Mouse (Mus musculus) embryonic facial prominence, embryonic 10.5 days (tissue): ENCODE results near the gene Copz1. TPM values are rescaled to one million over a fixed set of nuclear protein-coding genes. Genes with fewer than 3 reads are reported as not detected.
"Not testable (repeated sequence)": the region's sequence is repeated elsewhere in the genome, so short reads cannot be mapped to it uniquely, and the experiment has no call there.

Experiments used
- DNase-seq: peaks from one replicate; pipeline ENCODE4 v3.0.0-alpha.2; 2017; ENCODE audit warnings: low spot score
- H3K27ac ChIP-seq: fragments of 300-500 bp; sonication (generic); replicated peaks from 2 replicates; pipeline ENCODE4 v1.5.1; 2016; ENCODE audit warnings: mild to moderate bottlenecking
- H3K27me3 ChIP-seq: fragments of 300-500 bp; sonication (generic); replicated peaks from 2 replicates; pipeline ENCODE4 v1.6.1; 2016; ENCODE audit warnings: low read depth, mild to moderate bottlenecking; ENCODE audit not compliant: poor library complexity, severe bottlenecking
- H3K36me3 ChIP-seq: fragments of 300-500 bp; sonication (generic); replicated peaks from 2 replicates; pipeline ENCODE4 v1.6.1; 2016; ENCODE audit warnings: mild to moderate bottlenecking, moderate library complexity
- H3K4me1 ChIP-seq: fragments of 300-500 bp; sonication (generic); 2 replicates; pipeline ENCODE4 v1.6.1; 2016
- H3K4me3 ChIP-seq: fragments of 300-500 bp; sonication (generic); 2 replicates; pipeline ENCODE4 v1.5.1; 2016; ENCODE audit warnings: mild to moderate bottlenecking, moderate library complexity
- H3K9me3 ChIP-seq: fragments of 300-500 bp; sonication (generic); 2 replicates; pipeline ENCODE4 v1.6.1; 2016; ENCODE audit warnings: mild to moderate bottlenecking
- WGBS: fragments of 180-500 bp; shearing (Covaris S2); methylation state at CpG from one replicate; pipeline ENCODE4 v1.1.7; 2016; 5-methylcytosine and 5-hydroxymethylcytosine counted together
- polyA plus RNA-seq: library from polyadenylated mRNA; unstranded; fragments of >200 nt; fragmentation: Nextera tagmentation; extraction: Ambion mirVana; gene quantifications from 2 replicates; pipeline ENCODE4 v1.2.1, GENCODE M21; 2016

The Copz1 gene
- polyA plus RNA-seq, 1 experiment from 2014 or later, result 281 TPM

- no peaks in the 10 kb centered on the region for H3K27me3 ChIP-seq
- peak overlapping the region; percentile 81 for H3K4me3 ChIP-seq
- H3K27ac ChIP-seq, result no peak overlapping the region
- H3K4me1 ChIP-seq, result peaks cover 32% of the 10 kb centered on the region
- peaks cover 68% of the 10 kb centered on the region for H3K36me3 ChIP-seq
- no peaks in the 10 kb centered on the region for H3K9me3 ChIP-seq
- 74% methylated on average over 8 of the region's 8 CpGs for WGBS
- DNase-seq, result no peak
Measured at GRCm38 (mm10) chr15:103242885-103243284, 29.6 kb upstream of the Copz1 start.

DNA sequence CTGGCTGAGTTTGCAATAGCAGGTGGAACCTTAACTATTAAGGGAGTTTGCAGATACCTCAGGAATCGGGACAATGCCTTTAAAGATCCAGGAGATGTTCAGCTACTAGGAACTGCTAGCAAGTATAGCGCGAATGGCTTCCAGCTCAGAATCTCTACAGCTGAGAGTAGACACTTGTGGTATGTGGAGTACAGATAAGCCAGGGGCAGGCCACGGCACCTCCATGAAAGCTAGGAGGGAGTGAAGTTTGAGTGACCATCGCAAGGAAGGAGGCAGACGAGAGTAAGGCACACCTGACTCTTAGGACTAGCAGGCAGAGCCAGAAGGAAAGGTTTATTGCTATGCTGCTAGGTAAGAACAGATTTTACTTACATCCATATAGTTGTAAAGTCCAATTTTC, 26.9 kb upstream of the Copz1 start:
- H3K27me3 ChIP-seq, result no peaks in the 10 kb centered on the region
- peaks cover 87% of the 10 kb centered on the region for H3K36me3 ChIP-seq
- peaks cover 31% of the 10 kb centered on the region for H3K4me1 ChIP-seq
- no peak overlapping the region for H3K27ac ChIP-seq
- H3K9me3 ChIP-seq, result no peaks in the 10 kb centered on the region
- H3K4me3 ChIP-seq, result 0 out of 2 replicates have a peak overlapping the region, but pooled peaks have one; percentile 28
- 82% methylated on average over 6 of the region's 6 CpGs for WGBS
- no peak for DNase-seq

GRCm38 (mm10) chr15:103247078-103247781, 25.3 kb upstream of the Copz1 start:
- no peaks in the 10 kb centered on the region for H3K9me3 ChIP-seq
- 90% methylated on average over 9 of the region's 9 CpGs for WGBS
- DNase-seq, result no peak
- H3K36me3 ChIP-seq, result peaks cover 74% of the 10 kb centered on the region
- no peaks in the 10 kb centered on the region for H3K27me3 ChIP-seq
- no peak overlapping the region for H3K4me3 ChIP-seq
- no peak overlapping the region for H3K27ac ChIP-seq
- H3K4me1 ChIP-seq, result peaks cover 27% of the 10 kb centered on the region

DNA sequence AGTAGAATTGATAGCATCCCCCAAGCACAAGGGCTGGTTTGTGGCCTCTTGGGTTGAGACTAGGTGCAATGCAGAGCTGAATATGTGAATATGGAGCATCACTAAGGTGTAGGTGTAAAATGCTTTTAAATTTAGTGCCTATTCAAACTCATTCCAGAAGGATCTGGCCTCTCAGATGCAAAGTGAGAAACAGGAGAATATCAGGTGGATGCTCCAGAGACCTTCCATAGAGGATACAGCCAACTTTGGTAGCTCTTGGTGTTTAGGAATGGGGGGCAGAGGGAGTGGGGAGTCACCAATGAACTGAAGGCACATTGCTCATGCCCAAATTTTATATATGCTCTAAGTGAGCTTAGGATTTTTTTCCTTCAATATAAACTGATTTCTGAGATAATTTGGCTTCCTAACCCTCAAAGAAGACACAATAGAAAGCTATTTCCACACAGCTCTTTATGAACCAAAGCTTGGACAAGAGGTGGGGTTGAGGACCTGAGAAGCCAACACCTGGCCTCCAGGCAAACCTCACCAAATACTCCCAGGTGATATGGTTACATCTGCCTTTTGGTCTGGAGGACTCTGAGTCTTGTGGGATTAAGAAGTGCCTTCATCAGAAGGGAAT, 24.6 kb upstream of the Copz1 start:
- no peak for DNase-seq
- H3K36me3 ChIP-seq, result peaks cover 68% of the 10 kb centered on the region

DNA sequence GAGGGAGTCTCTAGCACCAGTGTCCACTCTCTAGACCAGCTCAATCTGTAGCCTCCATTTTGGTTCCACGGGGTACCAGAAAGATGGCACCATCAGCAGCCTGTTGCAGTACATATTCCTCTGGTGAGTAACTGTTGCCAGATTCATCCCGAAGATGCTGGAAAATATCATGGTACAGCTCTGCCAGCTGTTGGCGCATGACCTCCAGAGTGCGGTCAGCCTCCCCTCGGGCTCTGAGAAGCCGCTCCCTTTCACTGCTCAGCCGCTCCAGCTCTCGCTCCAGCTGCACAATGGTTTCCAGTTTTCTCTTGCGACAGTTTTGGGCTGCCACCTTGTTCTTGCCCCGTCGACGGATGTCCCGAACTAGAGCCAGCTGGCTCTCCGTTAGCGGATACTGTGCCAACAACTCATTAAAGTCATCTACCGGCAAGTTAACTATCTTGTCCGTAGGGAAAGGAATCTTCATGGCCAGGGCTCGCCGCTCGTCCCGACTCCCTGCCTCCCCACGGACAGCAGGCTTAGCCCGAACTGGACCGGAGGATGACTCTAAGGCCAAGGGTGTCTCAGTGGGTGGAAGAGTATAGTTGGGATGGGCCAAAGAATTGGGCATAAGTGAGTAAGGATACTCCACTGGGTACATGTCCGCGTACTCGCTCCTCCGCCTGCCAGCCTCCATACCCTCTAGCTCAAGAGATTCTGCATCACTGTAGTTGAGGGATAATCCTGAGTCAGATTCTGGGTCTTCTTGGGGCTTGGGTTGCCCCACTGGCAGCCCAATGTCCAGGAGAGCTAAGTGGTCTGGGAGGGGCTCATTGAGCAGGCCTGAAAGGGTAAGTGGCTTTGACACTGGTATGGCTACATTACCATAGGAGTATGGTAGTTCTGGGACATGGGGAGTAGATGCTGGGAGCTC, 23.9 kb upstream of the Copz1 start:
- WGBS, result 86% methylated on average over 28 of the region's 28 CpGs
- H3K4me3 ChIP-seq, result no peak overlapping the region
- peak; percentile 44 for DNase-seq

More for the DNA sequence above, 24.6 kb upstream of the Copz1 start:
- Histone ChIP-seq H3K9me3 (no peaks in the 10 kb centered on the region), H3K4me3 (no peak overlapping the region), H3K27me3 (no peaks in the 10 kb centered on the region), H3K27ac (no peak overlapping the region), H3K4me1 (peaks cover 21% of the 10 kb centered on the region)

GRCm38 (mm10) chr15:103249511-103249910, 23.0 kb upstream of the Copz1 start:
- DNase-seq, H3K27me3 ChIP-seq, H3K4me3 ChIP-seq, H3K9me3 ChIP-seq, H3K27ac ChIP-seq: not testable (repeated sequence)
- Histone ChIP-seq H3K4me1 (peaks cover 10% of the 10 kb centered on the region), H3K36me3 (peaks cover 55% of the 10 kb centered on the region)
- 91% methylated on average over 6 of the region's 6 CpGs for WGBS

More for the DNA sequence above, 23.9 kb upstream of the Copz1 start:
- H3K36me3 ChIP-seq, result peaks cover 60% of the 10 kb centered on the region
- H3K27me3 ChIP-seq, result peaks cover 1% of the 10 kb centered on the region; the same call in 1 of the 2 replicates
- no peak overlapping the region for H3K27ac ChIP-seq
- H3K4me1 ChIP-seq, result peaks cover 13% of the 10 kb centered on the region
- no peaks in the 10 kb centered on the region for H3K9me3 ChIP-seq

DNA sequence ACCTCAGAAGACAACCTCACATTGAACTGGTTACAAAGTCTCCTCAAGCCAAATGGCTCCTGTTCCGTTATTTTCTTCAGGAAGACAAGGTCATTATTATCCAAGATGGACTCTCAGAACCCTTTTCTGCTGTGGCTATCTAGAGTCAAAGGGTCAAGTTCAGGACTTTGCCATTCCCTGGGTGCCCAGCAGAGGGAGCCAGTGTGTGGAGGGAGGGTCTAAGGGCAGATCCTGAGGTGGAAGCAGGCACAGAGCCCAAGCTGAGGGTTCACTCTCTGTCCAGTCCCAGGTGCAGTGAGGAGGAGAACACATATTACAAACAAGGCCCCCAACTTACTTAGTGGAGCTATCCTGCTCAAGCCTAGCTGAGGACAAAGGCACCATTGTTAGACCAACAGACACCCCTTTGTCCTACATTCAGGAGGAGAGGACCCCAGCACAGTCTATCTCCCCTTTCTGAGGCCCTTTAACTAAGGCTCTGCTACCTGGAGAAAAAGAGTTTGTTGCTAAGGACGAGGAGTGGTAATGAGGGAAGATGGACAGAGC, 22.2 kb upstream of the Copz1 start:
- Histone ChIP-seq H3K9me3 (no peaks in the 10 kb centered on the region), H3K36me3 (peaks cover 49% of the 10 kb centered on the region), H3K4me3 (no peak overlapping the region), H3K27ac (peak overlapping the region; percentile 21; the same call in 1 of the 2 replicates), H3K27me3 (peaks cover 16% of the 10 kb centered on the region), H3K4me1 (peaks cover 16% of the 10 kb centered on the region)
- WGBS, result 27% methylated on average over 2 of the region's 2 CpGs
- DNase-seq, result peak; percentile 80

DNA sequence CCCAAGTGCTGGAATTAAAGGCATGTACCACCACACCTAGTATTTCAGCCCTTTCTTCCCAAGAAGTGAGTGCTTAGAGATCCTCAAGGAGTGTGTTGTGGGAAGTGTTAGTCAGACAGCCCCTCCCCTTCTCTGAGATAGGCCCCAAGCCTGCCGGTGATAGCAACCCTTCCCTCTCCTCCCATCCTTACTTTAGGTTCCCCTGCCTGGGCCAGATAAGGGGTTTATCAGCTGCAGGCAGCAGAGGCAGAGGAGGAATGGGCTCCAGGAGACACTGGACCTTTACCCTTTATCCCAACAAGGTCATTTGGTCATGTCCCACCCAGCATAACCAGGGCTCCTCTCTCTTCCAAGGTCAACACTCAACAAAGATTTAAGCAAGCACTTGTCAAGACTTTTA, 20.9 kb upstream of the Copz1 start:
- 74% methylated on average over 1 of the region's 1 CpGs for WGBS
- H3K9me3 ChIP-seq, result no peaks in the 10 kb centered on the region
- peaks cover 21% of the 10 kb centered on the region for H3K27me3 ChIP-seq
- no peak for DNase-seq
- H3K27ac ChIP-seq, result no peak overlapping the region
- H3K36me3 ChIP-seq, result peaks cover 36% of the 10 kb centered on the region
- peaks cover 20% of the 10 kb centered on the region for H3K4me1 ChIP-seq
- H3K4me3 ChIP-seq, result peak overlapping the region; percentile 6; the same call in 1 of the 2 replicates

- Histone ChIP-seq H3K27me3 (peaks cover 21% of the 10 kb centered on the region), H3K4me3 (no peak overlapping the region), H3K27ac (no peak overlapping the region), H3K4me1 (peaks cover 20% of the 10 kb centered on the region), H3K9me3 (no peaks in the 10 kb centered on the region), H3K36me3 (peaks cover 25% of the 10 kb centered on the region)
- 94% methylated on average over 3 of the region's 3 CpGs for WGBS
- DNase-seq, result no peak
Measured at GRCm38 (mm10) chr15:103252660-103253059, 19.9 kb upstream of the Copz1 start.

- Histone ChIP-seq H3K27me3 (peaks cover 28% of the 10 kb centered on the region), H3K9me3 (no peaks in the 10 kb centered on the region), H3K27ac (no peak overlapping the region), H3K4me3 (peak overlapping the region; percentile 64; the same call in 1 of the 2 replicates), H3K4me1 (peaks cover 23% of the 10 kb centered on the region), H3K36me3 (peaks cover 18% of the 10 kb centered on the region)
- WGBS, result 100% methylated on average over 1 of the region's 1 CpGs
- no peak for DNase-seq
Measured at GRCm38 (mm10) chr15:103253352-103253751, 19.2 kb upstream of the Copz1 start.

DNA sequence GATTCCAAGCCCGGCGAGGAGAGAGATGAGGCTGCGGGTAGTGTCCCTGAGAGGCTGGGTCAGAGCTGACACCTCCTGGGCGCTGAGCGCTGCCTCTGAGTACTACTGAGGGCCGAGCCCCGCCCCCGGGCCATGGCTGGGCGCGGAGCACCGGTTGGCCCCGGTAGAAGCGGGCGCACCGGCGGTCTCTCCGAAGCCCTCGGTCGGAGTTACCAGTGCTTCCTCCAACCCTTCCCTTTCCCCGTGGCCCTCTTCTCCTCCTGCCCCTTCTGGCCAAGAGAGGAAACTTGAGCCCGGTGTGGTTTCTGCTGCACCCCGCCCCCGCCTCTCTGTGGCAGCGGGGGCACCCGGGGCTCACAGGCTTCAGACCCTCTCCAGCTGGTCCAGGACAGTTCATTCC, 17.3 kb upstream of the Copz1 start:
- no peaks in the 10 kb centered on the region for H3K9me3 ChIP-seq
- H3K4me1 ChIP-seq, result peaks cover 27% of the 10 kb centered on the region
- peak overlapping the region; percentile 81 for H3K27ac ChIP-seq
- under 1% methylated on average over 25 of the region's 25 CpGs for WGBS
- H3K36me3 ChIP-seq, result peaks cover 5% of the 10 kb centered on the region
- DNase-seq, result peak; percentile 68
- peak overlapping the region; percentile 64 for H3K4me3 ChIP-seq
- H3K27me3 ChIP-seq, result peaks cover 30% of the 10 kb centered on the region
